Mouse (Mus musculus) retina, adult 2 months (tissue): Measurements from ENCODE around the gene Ptprj.

Source experiments
- DNase-seq: peaks from one replicate; pipeline ENCODE4 v3.0.0-alpha.2; 2012; ENCODE audit warnings: low read depth, low spot score

Gene Ptprj

GRCm38 (mm10) chr2:90559688-90560196 lies 20.7 kb downstream of the Ptprj start:
- no peak for DNase-seq

GRCm38 (mm10) chr2:90559015-90559687 lies 21.3 kb downstream of the Ptprj start:
- no peak for DNase-seq

- DNase-seq: no peak
Measured at GRCm38 (mm10) chr2:90558361-90558760, 22.1 kb downstream of the Ptprj start.

GRCm38 (mm10) chr2:90557913-90558312 lies 22.5 kb downstream of the Ptprj start:
- no peak for DNase-seq

GRCm38 (mm10) chr2:90555744-90556143 lies 24.7 kb downstream of the Ptprj start:
- DNase-seq: no peak

GRCm38 (mm10) chr2:90554806-90555205 lies 25.6 kb downstream of the Ptprj start:
- no peak for DNase-seq

GRCm38 (mm10) chr2:90553861-90554260 lies 26.6 kb downstream of the Ptprj start:
- DNase-seq: no peak

- DNase-seq: no peak
Measured at GRCm38 (mm10) chr2:90550656-90551055, 29.8 kb downstream of the Ptprj start.

GRCm38 (mm10) chr2:90548541-90548940 lies 31.9 kb downstream of the Ptprj start:
- no peak for DNase-seq

- no peak for DNase-seq
Measured at GRCm38 (mm10) chr2:90547144-90547609, 33.3 kb downstream of the Ptprj start.

- no peak for DNase-seq
Measured at GRCm38 (mm10) chr2:90545261-90545660, 35.2 kb downstream of the Ptprj start.

GRCm38 (mm10) chr2:90543989-90544388 lies 36.5 kb downstream of the Ptprj start:
- DNase-seq: no peak

GRCm38 (mm10) chr2:90543106-90543702 lies 37.2 kb downstream of the Ptprj start:
- no peak for DNase-seq

GRCm38 (mm10) chr2:90542656-90543055 lies 37.8 kb downstream of the Ptprj start:
- DNase-seq: no peak

GRCm38 (mm10) chr2:90539206-90539605 lies 41.2 kb downstream of the Ptprj start:
- DNase-seq: no peak

GRCm38 (mm10) chr2:90537244-90537643 lies 43.2 kb downstream of the Ptprj start:
- no peak for DNase-seq

- no peak for DNase-seq
Measured at GRCm38 (mm10) chr2:90536555-90536954, 43.9 kb downstream of the Ptprj start.

- DNase-seq: no peak
Measured at GRCm38 (mm10) chr2:90534751-90535150, 45.7 kb downstream of the Ptprj start.

- no peak for DNase-seq
Measured at GRCm38 (mm10) chr2:90533944-90534343, 46.5 kb downstream of the Ptprj start.

- no peak for DNase-seq
Measured at GRCm38 (mm10) chr2:90532095-90532494, 48.4 kb downstream of the Ptprj start.

GRCm38 (mm10) chr2:90528107-90528506 lies 52.3 kb downstream of the Ptprj start:
- DNase-seq: no peak

- DNase-seq: no peak
Measured at GRCm38 (mm10) chr2:90526971-90527370, 53.5 kb downstream of the Ptprj start.

GRCm38 (mm10) chr2:90526564-90526963 lies 53.9 kb downstream of the Ptprj start:
- no peak for DNase-seq
